Mouse (Mus musculus): Measurements from ENCODE around the gene Gm9376.
A peak's percentile ranks its signal among the peaks of the same experiment; 100 is the strongest.

The Gm9376 gene

DNA sequence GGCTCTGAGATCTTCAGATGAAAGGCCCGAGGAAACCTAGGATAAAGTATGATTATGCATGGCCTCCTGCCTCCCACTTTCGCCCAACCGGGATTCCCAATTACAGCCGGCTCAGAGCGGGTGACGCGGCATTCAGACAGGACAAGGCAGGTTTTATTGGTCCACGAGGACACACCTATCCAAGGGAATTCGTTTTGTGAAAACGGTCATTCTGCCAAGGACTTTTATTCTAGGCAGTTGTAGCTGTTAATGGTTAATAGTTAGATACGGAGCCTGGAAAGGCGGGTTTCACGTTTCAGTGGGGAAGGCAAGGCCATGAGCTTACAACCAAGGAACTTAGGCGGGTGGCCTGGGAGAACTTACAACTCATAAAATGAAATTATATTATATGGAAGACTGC, 16.2 kb downstream of the Gm9376 start:
- DNase-seq, result no peak

- DNase-seq, result no peak
Measured at GRCm38 (mm10) chr14:118286096-118286495, 19.3 kb downstream of the Gm9376 start.

- no peak for DNase-seq
Measured at GRCm38 (mm10) chr14:118289133-118289532, 22.4 kb downstream of the Gm9376 start.

- no peak for DNase-seq
Measured at GRCm38 (mm10) chr14:118290009-118290408, 23.2 kb downstream of the Gm9376 start.

DNA sequence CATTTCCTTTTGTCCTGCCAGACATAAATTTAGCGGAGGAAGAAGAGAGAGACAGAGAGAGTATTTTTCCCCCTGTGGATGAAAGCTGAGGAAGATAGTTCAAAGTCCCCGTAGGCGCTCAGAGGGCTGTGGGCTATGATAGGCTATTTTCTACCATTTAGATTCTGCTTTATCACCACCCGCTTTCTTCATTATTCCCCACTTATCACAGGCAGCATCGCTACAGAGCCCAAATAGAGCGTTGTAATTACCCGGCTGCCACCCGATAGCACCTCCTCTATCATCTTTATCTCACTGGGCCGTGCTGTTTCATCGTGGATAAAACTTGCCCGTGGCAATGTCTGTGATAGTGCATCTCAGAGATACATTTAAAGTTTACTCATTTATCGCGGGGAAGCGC, 35.8 kb downstream of the Gm9376 start:
- DNase-seq, result no peak

- DNase-seq, result no peak
Measured at GRCm38 (mm10) chr14:118304560-118304959, 37.8 kb downstream of the Gm9376 start.

DNA sequence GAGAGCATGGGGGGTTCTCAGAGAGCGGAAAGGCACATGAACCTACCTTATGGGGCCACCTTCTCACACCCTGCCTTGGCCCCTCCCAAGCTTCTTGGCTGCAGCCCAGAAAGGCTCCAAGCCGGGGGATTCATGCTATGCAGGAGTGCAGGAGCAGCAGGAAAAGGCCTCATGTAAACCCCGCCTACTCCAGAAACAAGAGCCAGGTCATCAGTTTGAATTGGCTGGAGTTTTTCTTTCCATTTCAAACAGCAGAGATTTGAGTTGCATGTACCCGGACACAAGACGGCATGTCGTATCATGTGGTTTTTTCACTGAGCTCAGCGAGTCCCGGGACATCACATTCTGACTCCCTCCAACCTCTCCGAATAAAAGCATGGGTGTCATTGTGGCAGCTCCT, 39.2 kb downstream of the Gm9376 start:
- DNase-seq, result no peak

DNA sequence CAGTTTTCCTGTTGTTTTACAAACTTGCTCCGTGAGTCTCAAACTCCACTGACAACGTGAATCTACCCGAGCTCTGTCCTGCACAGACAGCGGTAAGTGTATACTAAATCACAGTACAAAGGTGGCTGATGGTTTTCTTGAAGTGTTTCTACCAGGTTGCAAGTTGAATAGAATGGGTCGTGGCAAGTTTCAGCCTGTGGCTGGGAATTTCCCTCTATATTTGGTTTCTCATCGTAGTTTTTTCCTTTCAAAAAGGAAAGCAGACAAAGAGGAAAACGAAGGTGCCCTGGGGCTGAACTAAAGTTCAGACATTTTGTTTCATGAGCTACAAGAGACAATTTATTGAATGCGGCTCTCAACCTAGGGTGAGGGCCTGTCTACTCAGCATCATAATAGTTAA, 40.3 kb downstream of the Gm9376 start:
- DNase-seq, result no peak

DNA sequence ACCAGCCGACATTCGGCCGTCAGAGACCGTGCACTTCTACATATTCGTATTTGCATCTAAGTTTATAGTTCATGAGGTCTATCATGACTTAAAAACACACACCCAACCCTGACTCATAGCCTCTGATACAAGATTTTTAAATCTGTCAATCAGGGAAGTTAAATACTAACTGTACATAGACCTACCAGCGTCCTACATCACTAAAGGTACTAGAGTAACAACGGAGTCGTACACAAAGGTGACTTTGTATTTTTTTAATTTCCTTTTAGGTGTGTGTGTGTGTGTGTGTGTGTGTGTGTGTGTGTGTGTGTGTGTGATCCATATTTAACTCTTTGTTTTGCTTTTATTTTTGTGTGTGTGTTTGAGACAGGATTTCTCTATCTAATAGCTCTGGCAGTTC, 44.9 kb downstream of the Gm9376 start:
- DNase-seq, result no peak

DNA sequence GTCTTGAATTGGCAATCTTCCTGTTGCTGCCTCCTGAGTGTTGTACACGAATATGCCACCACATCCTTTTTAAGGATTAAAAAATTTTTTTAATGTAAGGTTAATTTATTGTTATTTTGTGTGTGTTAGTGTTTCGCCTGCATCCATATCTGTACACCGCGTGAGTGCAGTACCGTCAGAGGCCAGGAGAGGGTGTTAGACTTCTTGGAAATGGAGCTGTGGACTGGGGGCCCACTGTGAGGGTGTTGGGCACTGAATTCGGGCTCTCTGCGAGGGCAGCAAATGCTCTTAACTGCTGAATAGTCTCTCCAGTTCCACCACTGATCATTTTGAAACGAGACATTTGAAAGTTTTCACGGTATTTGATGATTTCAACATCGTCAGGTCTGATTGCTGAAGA, 45.9 kb downstream of the Gm9376 start:
- DNase-seq, result no peak

- DNase-seq, result no peak
Measured at GRCm38 (mm10) chr14:118313931-118314330, 47.2 kb downstream of the Gm9376 start.

DNA sequence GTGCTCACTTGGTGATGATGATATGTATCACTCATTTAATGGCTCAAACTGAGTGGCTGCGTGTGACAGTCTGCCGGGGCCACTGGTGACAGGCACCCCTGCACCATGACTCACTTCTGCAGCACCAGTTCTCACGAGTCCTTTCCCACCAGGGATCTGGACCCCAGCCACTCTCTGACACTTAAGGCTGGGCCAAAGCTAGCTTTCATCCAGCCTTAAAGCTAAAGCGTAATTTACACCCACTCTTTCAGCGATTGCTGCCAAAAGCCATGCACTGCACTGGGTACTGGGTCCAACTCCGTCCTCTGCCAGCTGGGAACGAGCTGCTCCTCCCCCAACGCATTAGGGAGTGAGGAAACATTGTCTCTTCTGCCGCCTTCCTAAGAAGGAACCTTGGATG, 50.5 kb downstream of the Gm9376 start:
- peak; percentile 27 for DNase-seq

All from right cerebral cortex, postnatal 4 days (tissue).